In genomic region chr4:116371676-116372075, GRCm38 (mm10) we compare ENCODE assay signal across 8 mouse cellular contexts.
DNase-seq lines count a peak whose midpoint lies in the region; ATAC-seq and TF ChIP-seq lines count a peak whose summit lies in the region.

No protein-coding gene starts in this region.

- H3K9me3 ChIP-seq in liver, postnatal 0 days (ENCODE audit: low read length): no peaks in the 10 kb centered on the region

- no peak for ATAC-seq in liver, postnatal 0 days
- no peak for ATAC-seq in megakaryocyte progenitor cell, adult 5-6 weeks (replicated peaks; ENCODE audit: poor library complexity)

- H3K27ac ChIP-seq in liver, adult 2 months (replicated peaks; ENCODE audit: insufficient read depth, low read depth, low read length): no peak overlapping the region
- H3K27ac ChIP-seq in liver, postnatal 0 days (ENCODE audit: low read depth): no peak overlapping the region
- 0 out of 2 replicates have a peak overlapping the region, but pooled peaks have one; percentile 3 for H3K27ac ChIP-seq in brown adipose tissue, adult 24 weeks (replicated peaks; ENCODE audit: low read depth, low read length)

- 53% methylated on average over 1 of the region's 1 CpGs for WGBS in liver, adult 2 months
- WGBS in liver, postnatal 0 days (ENCODE audit: insufficient replicate concordance): 73% methylated on average over 1 of the region's 1 CpGs

- H3K4me3 ChIP-seq in liver, adult 2 months (ENCODE audit: insufficient read depth, low read depth, low read length): no peak overlapping the region
- H3K4me3 ChIP-seq in liver, postnatal 0 days (ENCODE audit: low read depth, low read length): no peak overlapping the region
- H3K4me3 ChIP-seq in brown adipose tissue, adult 24 weeks (ENCODE audit: insufficient read depth, low read depth, low read length): no peak overlapping the region

- H3K4me1 ChIP-seq in liver, adult 2 months (ENCODE audit: control insufficient read depth, insufficient read depth, low read length): peaks cover 3% of the 10 kb centered on the region; the same call in 1 of the 2 replicates
- no peaks in the 10 kb centered on the region for H3K4me1 ChIP-seq in liver, postnatal 0 days (ENCODE audit: insufficient read depth)
- H3K4me1 ChIP-seq in brown adipose tissue, adult 24 weeks (ENCODE audit: control insufficient read depth, insufficient read depth, insufficient read length, low read length): peaks cover 5% of the 10 kb centered on the region; the same call in 1 of the 2 replicates

- H3K36me3 ChIP-seq in liver, adult 2 months (ENCODE audit: control insufficient read depth, insufficient read depth, low read length): no peaks in the 10 kb centered on the region
- no peaks in the 10 kb centered on the region for H3K36me3 ChIP-seq in liver, postnatal 0 days (replicated peaks; ENCODE audit: insufficient read depth, low read length)

- TF ChIP-seq EP300 in liver, postnatal 0 days (IDR thresholded peaks at IDR 0.05; ENCODE audit: low read depth): no peak

- DNase-seq in liver, adult 2 months (ENCODE audit: extremely low read depth, low read depth, low spot score): peak; percentile 18
- DNase-seq in liver, postnatal 0 days: no peak
- DNase-seq in heart, adult 9 months (ENCODE audit: low spot score in 2 of 2): peak; percentile 81 to 85
- peak; percentile 66 to 72 for DNase-seq in layer of hippocampus, postnatal 36 days
- DNase-seq in right cerebral cortex, postnatal 25 days: peak; percentile 29
- DNase-seq in embryo, embryonic 11 days: no peak

- TF ChIP-seq CTCF in liver, adult 2 months (IDR thresholded peaks at IDR 0.05; ENCODE audit: low read depth, low read length): no peak
- no peak for TF ChIP-seq CTCF in liver, postnatal 0 days (IDR thresholded peaks at IDR 0.05; ENCODE audit: low read depth)

- H3K4me2 ChIP-seq in liver, postnatal 0 days (ENCODE audit: low read depth, low read length): no peak overlapping the region

- H3K9ac ChIP-seq in liver, adult 2 months (ENCODE audit: low read depth, low read length): no peak overlapping the region
- no peak overlapping the region for H3K9ac ChIP-seq in liver, postnatal 0 days (replicated peaks)

- no peak for TF ChIP-seq POLR2A in liver, adult 2 months (IDR thresholded peaks at IDR 0.05; ENCODE audit: extremely low read depth, insufficient read depth, low read length)

- peaks cover 3% of the 10 kb centered on the region; the same call in 1 of the 2 replicates for H3K79me2 ChIP-seq in liver, adult 2 months (ENCODE audit: control insufficient read depth, insufficient read depth, low read length)

- H3K27me3 ChIP-seq in liver, adult 2 months (ENCODE audit: control insufficient read depth, insufficient read depth, low read length): no peaks in the 10 kb centered on the region
- no peaks in the 10 kb centered on the region for H3K27me3 ChIP-seq in liver, postnatal 0 days (ENCODE audit: insufficient read depth, low read length)

Comparison
In these comparisons a context has a peak if more than half of its experiments do, and no peak if none do; other contexts are left out.
1. DNase-seq: peak in liver, adult 2 months (single experiment), heart, adult 9 months (2 of 2), layer of hippocampus, postnatal 36 days (2 of 2) and right cerebral cortex, postnatal 25 days (single experiment); none in liver, postnatal 0 days (single experiment) and embryo, embryonic 11 days (single experiment).